Mouse (Mus musculus) CD8-positive naive resting alpha-beta T cell, adult 2 months (primary cell): ENCODE results near the gene Cnga1.

ENCODE experiments used
- DNase-seq, 2 experiments: peaks; one replicate each; pipeline ENCODE4 v3.0.0; 2022; ENCODE audit warnings: low read depth in 2 of 2, low spot score in 2 of 2

Gene Cnga1

DNA sequence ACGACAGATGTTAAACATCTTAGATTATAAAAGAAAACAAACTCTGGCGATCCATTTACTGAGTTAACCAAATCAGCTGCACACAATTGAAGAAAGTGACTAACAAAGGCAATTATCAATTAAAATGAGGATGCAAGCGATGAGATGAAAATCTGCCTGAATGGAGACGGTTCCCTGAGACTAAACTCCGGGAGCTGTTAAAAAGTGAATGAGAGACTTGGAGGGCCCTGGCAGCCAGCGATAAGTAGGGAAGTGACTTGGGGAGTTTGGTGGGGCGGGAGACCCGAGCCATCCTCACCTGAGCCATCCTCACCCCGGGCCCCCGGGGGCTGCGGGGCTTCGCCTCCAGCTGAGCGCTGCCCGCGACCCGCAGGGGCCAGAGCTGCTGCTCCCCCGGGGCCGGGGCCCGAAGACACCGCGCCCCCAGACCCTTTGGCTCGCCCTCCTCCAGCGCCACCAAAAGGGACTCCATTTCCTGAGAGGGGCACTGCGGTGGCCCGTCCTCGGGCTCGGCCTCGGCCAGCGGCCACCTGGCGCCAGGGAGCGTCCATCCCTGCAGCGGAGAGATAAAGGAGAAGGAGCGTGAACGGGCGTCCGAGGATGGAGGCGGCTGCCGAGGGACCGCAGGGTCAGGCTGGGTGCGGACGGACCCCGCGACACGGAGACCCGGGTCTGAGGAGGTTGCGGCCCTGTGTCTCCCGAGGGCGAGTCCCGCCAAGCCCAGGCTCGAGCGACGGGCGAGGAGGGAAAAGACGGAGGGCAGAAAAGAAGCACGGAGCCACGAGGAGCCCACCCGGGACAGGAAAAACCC, 85.2 kb downstream of the Cnga1 start:
- DNase-seq, result peak; percentile 2 to 24

DNA sequence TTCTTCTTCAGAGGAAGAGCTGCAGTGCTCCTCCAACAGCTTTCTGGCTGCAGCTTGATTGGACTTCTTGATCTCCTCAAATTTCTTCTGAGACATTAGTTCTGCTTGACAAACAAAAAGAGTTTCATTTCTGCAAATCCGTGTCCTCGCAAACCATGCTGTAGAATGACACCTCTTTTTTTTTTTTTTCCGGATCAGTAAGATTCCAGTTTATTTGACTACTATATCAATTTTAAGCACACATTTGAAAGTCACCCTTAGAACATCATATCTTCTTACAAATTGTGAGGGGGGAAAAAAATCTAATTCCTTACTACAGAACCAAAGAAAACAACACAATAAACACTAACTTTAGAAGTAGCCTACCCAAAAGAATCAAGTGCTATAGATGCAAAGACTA, 87.8 kb downstream of the Cnga1 start:
- DNase-seq, result no peak
